Mouse (Mus musculus): ENCODE measurements around the gene Plxna4. TPM values are rescaled to one million over a fixed set of nuclear protein-coding genes. Genes with fewer than 3 reads are reported as not detected.

Gene Plxna4
- total and polyA plus RNA-seq, 3 experiments = not detected

GRCm38 (mm10) chr6:32584243-32584880 lies 3.6 kb downstream of the Plxna4 start:
- Histone ChIP-seq H3K27ac (ENCODE audit: insufficient read depth, low read depth) (no peak overlapping the region), H3K9ac (ENCODE audit: insufficient read depth, low read depth) (no peak overlapping the region), H3K27me3 (replicated peaks) (peaks cover 75% of the 10 kb centered on the region), H3K79me2 (replicated peaks; ENCODE audit: control insufficient read depth, extremely low read depth, insufficient read depth, poor library complexity, severe bottlenecking) (no peaks in the 10 kb centered on the region), H3K4me3 (replicated peaks in 1 of 3; ENCODE audit: low read depth in 2 of 3, low read length in 2 of 3, poor library complexity in 1 of 3) (no peak overlapping the region), H3K4me1 (ENCODE audit: control insufficient read depth in 1 of 2, insufficient read depth in 2 of 2) (no peaks in the 10 kb centered on the region), H3K4me2 (ENCODE audit: insufficient read depth, low read depth, poor library complexity, severe bottlenecking) (no peak overlapping the region), H3K9me3 (replicated peaks; ENCODE audit: low read length) (peaks cover 6% of the 10 kb centered on the region), H3K36me3 (replicated peaks in 1 of 2; ENCODE audit: control insufficient read depth in 1 of 2, insufficient read depth in 1 of 2, low read length in 1 of 2) (no peaks in the 10 kb centered on the region)
- in situ Hi-C loops (cut with MboI; ENCODE audit: low pct_ligation_motif_present, low pct_unique_long_range_greater_than_20kb, low sequenced_read_pairs) (loop anchor here (10.0 kb wide), 1 partner anchor 270 kb away; no protein-coding TSS in a partner anchor), dilution Hi-C loops (cut with MboI; ENCODE audit: extremely low pct_ligation_motif_present, extremely low pct_unique_long_range_greater_than_20kb, low sequenced_read_pairs) (no loop called here)
- no peak for TF ChIP-seq USF1 (IDR thresholded peaks at IDR 0.05; ENCODE audit: low read depth, low read length)
- TF ChIP-seq RAD21 (IDR thresholded peaks at IDR 0.05; ENCODE audit: low read depth, low read length) = no peak
- TF ChIP-seq CHD1 (IDR thresholded peaks at IDR 0.05; ENCODE audit: low read depth, low read length) = no peak
- no peak for TF ChIP-seq EP300 (IDR thresholded peaks at IDR 0.05; ENCODE audit: low read length)
- no peak for TF ChIP-seq JUND (conservative IDR thresholded peaks at IDR 0.05; ENCODE audit: low read depth, low read length)
- TF ChIP-seq NRF1 (IDR thresholded peaks at IDR 0.05; ENCODE audit: low read depth, low read length) = no peak
- no peak for TF ChIP-seq GABPA (IDR thresholded peaks at IDR 0.05; ENCODE audit: insufficient replicate concordance, low read depth, low read length)
- TF ChIP-seq PAX5 (IDR thresholded peaks at IDR 0.05; ENCODE audit: low read length) = no peak
- TF ChIP-seq MEF2A (IDR thresholded peaks at IDR 0.05; ENCODE audit: borderline replicate concordance, low read depth, low read length) = no peak
- TF ChIP-seq MYC (IDR thresholded peaks at IDR 0.05; ENCODE audit: low read depth, low read length) = no peak
- no peak for TF ChIP-seq POLR2A (IDR thresholded peaks at IDR 0.05; ENCODE audit: low read depth, low read length)
- no peak for TF ChIP-seq JUN (IDR thresholded peaks at IDR 0.05; ENCODE audit: insufficient read depth, low read depth, low read length)
- TF ChIP-seq UBTF (IDR thresholded peaks at IDR 0.05; ENCODE audit: low read depth, low read length) = no peak
- TF ChIP-seq ETS1 (conservative IDR thresholded peaks at IDR 0.05; ENCODE audit: low read depth, low read length) = no peak
- DNase-seq (ENCODE audit: extremely low read depth) = no peak

- Histone ChIP-seq H3K4me2 (ENCODE audit: insufficient read depth, low read depth, poor library complexity, severe bottlenecking) (no peak overlapping the region), H3K4me1 (ENCODE audit: control insufficient read depth in 1 of 2, insufficient read depth in 2 of 2) (no peaks in the 10 kb centered on the region), H3K9ac (ENCODE audit: insufficient read depth, low read depth) (no peak overlapping the region), H3K4me3 (replicated peaks in 1 of 3; ENCODE audit: low read depth in 2 of 3, low read length in 2 of 3, poor library complexity in 1 of 3) (no peak overlapping the region), H3K27me3 (replicated peaks) (peaks cover 77% of the 10 kb centered on the region), H3K27ac (ENCODE audit: insufficient read depth, low read depth) (no peak overlapping the region), H3K79me2 (replicated peaks; ENCODE audit: control insufficient read depth, extremely low read depth, insufficient read depth, poor library complexity, severe bottlenecking) (no peaks in the 10 kb centered on the region), H3K36me3 (replicated peaks in 1 of 2; ENCODE audit: control insufficient read depth in 1 of 2, insufficient read depth in 1 of 2, low read length in 1 of 2) (no peaks in the 10 kb centered on the region), H3K9me3 (replicated peaks; ENCODE audit: low read length) (peaks cover 6% of the 10 kb centered on the region)
- dilution Hi-C loops (cut with MboI; ENCODE audit: extremely low pct_ligation_motif_present, extremely low pct_unique_long_range_greater_than_20kb, low sequenced_read_pairs) (no loop called here), in situ Hi-C loops (cut with MboI; ENCODE audit: low pct_ligation_motif_present, low pct_unique_long_range_greater_than_20kb, low sequenced_read_pairs) (loop anchor here (10.0 kb wide), 1 partner anchor 269 kb away; no protein-coding TSS in a partner anchor)
- TF ChIP-seq ZKSCAN1 (IDR thresholded peaks at IDR 0.05; ENCODE audit: borderline replicate concordance, low read depth, low read length) = no peak
- no peak for TF ChIP-seq CTCF (conservative IDR thresholded peaks at IDR 0.05 in 1 of 2, IDR thresholded peaks at IDR 0.05 in 1 of 2; ENCODE audit: low read depth in 2 of 2, low read length in 2 of 2)
- TF ChIP-seq MAFK (IDR thresholded peaks at IDR 0.05; ENCODE audit: insufficient replicate concordance, low read length) = no peak
- no peak for TF ChIP-seq TBP (conservative IDR thresholded peaks at IDR 0.05; ENCODE audit: low read depth, low read length)
- TF ChIP-seq IRF4 (IDR thresholded peaks at IDR 0.05; ENCODE audit: low read depth, low read length) = no peak
- TF ChIP-seq USF2 (conservative IDR thresholded peaks at IDR 0.05; ENCODE audit: low read depth, low read length) = no peak
- TF ChIP-seq NRF1 (IDR thresholded peaks at IDR 0.05; ENCODE audit: low read depth, low read length) = no peak
- TF ChIP-seq BHLHE40 (IDR thresholded peaks at IDR 0.05; ENCODE audit: low read depth, low read length) = no peak
- TF ChIP-seq SIN3A (IDR thresholded peaks at IDR 0.05; ENCODE audit: low read length) = no peak
- DNase-seq (ENCODE audit: extremely low read depth) = no peak
Measured at GRCm38 (mm10) chr6:32583582-32583981, 4.4 kb downstream of the Plxna4 start.
